Mouse (Mus musculus) heart, postnatal 0 days (tissue): ENCODE results near the gene Dusp22. TPM values are rescaled to one million over a fixed set of nuclear protein-coding genes. Genes with fewer than 3 reads are reported as not detected.

Source experiments
- ATAC-seq: fragments of 200-750 bp; cut with Nextera tagmentation; 2 replicates; pipeline ENCODE4 v1.8.0; 2017; ENCODE audit warnings: low read depth, moderate number of reproducible peaks, moderate library complexity; ENCODE audit not compliant: insufficient read depth
- DNase-seq: peaks from one replicate; pipeline ENCODE4 v3.0.0-alpha.2; 2016; ENCODE audit warnings: low spot score
- H3K27ac ChIP-seq: fragments of 300-500 bp; sonication (generic); 2 replicates; pipeline ENCODE4 v1.5.1; 2014; ENCODE audit warnings: low read depth, mild to moderate bottlenecking
- H3K27me3 ChIP-seq: fragments of 300-500 bp; sonication (generic); 2 replicates; pipeline ENCODE4 v1.6.1; 2014; ENCODE audit warnings: low read length, mixed read lengths; ENCODE audit not compliant: control insufficient read depth, insufficient read depth
- H3K36me3 ChIP-seq: fragments of 300-500 bp; sonication (generic); replicated peaks from 2 replicates; pipeline ENCODE4 v1.6.1; 2014; ENCODE audit warnings: low read length, mixed read lengths; ENCODE audit not compliant: control insufficient read depth, insufficient read depth
- H3K4me1 ChIP-seq: fragments of 300-500 bp; sonication (generic); 2 replicates; pipeline ENCODE4 v1.6.1; 2014; ENCODE audit warnings: antibody characterized with exemption; ENCODE audit not compliant: control insufficient read depth, insufficient read depth
- H3K4me2 ChIP-seq: fragments of 300-500 bp; sonication (generic); 2 replicates; pipeline ENCODE4 v1.6.1; 2014; ENCODE audit warnings: low read depth, mild to moderate bottlenecking, low read length, moderate library complexity
- H3K4me3 ChIP-seq: fragments of 300-500 bp; sonication (generic); 2 replicates; pipeline ENCODE4 v1.5.1; 2014; ENCODE audit warnings: low read depth, low read length
- H3K9ac ChIP-seq: fragments of 300-500 bp; sonication (generic); replicated peaks from 2 replicates; pipeline ENCODE4 v1.6.1; 2014; ENCODE audit warnings: low read depth, low read length, mixed read lengths
- H3K9me3 ChIP-seq: fragments of 300-500 bp; sonication (generic); replicated peaks from 2 replicates; pipeline ENCODE4 v1.6.1; 2016; ENCODE audit warnings: low read length; ENCODE audit not compliant: control insufficient read depth
- CTCF ChIP-seq: IDR thresholded peaks from 2 replicates; pipeline ENCODE4 v1.5.1; 2016; ENCODE audit warnings: antibody characterized with exemption, control low read depth, low read depth
- EP300 ChIP-seq: IDR thresholded peaks from 2 replicates; pipeline ENCODE4 v1.6.1; 2016; ENCODE audit warnings: antibody characterized with exemption, low read depth
- WGBS: fragments of 180-500 bp; shearing (Covaris S2); extraction: QIAGEN DNeasy Blood & Tissue Kit; methylation state at CpG from one replicate; pipeline ENCODE4 v1.1.7; 2014; 5-methylcytosine and 5-hydroxymethylcytosine counted together
- polyA plus RNA-seq: library from polyadenylated mRNA; unstranded; fragments of >200 nt; fragmentation: Nextera tagmentation; extraction: Ambion mirVana; gene quantifications from 2 replicates; pipeline ENCODE4 v1.2.1, GENCODE M21; 2015
- total RNA-seq: library from RNA; depleted of rRNA; stranded (reverse); fragments of >200 nt; gene quantifications from 2 replicates; pipeline ENCODE4 v1.2.3, GENCODE M21; 2014; ENCODE audit warnings: low replicate concordance

Dusp22 gene
- total and polyA plus RNA-seq, 2 experiments from 2014 or later: 7.5 to 15.4 TPM

- no peak for DNase-seq
- TF ChIP-seq EP300 (no peak), CTCF (no peak)
Observed at GRCm38 (mm10) chr13:30723858-30724257, 64.1 kb downstream of the Dusp22 start.

DNA sequence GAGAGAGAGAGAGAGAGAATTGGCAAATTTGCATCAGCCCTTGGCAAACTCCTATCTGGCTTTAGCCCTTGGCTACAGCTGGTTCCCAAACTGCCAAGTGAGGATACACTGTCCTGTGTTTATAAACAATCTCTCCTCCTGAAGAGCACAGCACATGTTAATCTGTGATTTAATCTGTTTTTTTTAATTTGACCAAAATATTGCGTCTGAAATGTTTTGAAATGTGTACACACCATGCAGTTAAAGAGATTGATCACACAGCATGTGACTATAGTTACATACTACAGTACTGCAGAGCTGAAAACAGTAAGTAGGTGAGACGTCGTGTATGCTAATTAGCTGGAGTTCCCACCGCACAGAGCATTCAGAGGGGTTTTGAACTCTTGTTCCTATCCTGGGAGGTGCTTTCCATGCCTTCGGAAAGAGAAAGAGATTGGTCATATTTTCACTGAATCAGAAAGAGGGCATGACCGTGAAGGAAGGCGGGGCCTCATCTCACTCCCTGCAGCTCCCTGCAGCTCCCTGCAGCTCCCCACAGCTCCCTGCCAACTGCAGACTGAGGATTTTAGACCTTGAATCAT, 65.0 kb downstream of the Dusp22 start:
- Histone ChIP-seq H3K4me3 (no peak overlapping the region), H3K4me2 (no peak overlapping the region; the same call in 1 of the 2 replicates), H3K4me1 (no peaks in the 10 kb centered on the region), H3K27me3 (no peaks in the 10 kb centered on the region), H3K27ac (no peak overlapping the region), H3K9ac (no peak overlapping the region), H3K9me3 (no peaks in the 10 kb centered on the region), H3K36me3 (no peaks in the 10 kb centered on the region)
- DNase-seq: no peak
- no peak for TF ChIP-seq CTCF
- TF ChIP-seq EP300: no peak
- 28% methylated on average over 7 of the region's 7 CpGs for WGBS
- 0 out of 2 replicates have a peak, but pooled peaks have one; percentile 12 for ATAC-seq

More at GRCm38 (mm10) chr13:30723858-30724257, 64.1 kb downstream of the Dusp22 start:
- ATAC-seq: no peak
- Histone ChIP-seq H3K27ac (no peak overlapping the region), H3K4me3 (no peak overlapping the region), H3K9me3 (no peaks in the 10 kb centered on the region), H3K9ac (no peak overlapping the region), H3K27me3 (no peaks in the 10 kb centered on the region), H3K4me1 (no peaks in the 10 kb centered on the region), H3K4me2 (no peak overlapping the region), H3K36me3 (no peaks in the 10 kb centered on the region)
- WGBS: 69% methylated on average over 8 of the region's 8 CpGs

DNA sequence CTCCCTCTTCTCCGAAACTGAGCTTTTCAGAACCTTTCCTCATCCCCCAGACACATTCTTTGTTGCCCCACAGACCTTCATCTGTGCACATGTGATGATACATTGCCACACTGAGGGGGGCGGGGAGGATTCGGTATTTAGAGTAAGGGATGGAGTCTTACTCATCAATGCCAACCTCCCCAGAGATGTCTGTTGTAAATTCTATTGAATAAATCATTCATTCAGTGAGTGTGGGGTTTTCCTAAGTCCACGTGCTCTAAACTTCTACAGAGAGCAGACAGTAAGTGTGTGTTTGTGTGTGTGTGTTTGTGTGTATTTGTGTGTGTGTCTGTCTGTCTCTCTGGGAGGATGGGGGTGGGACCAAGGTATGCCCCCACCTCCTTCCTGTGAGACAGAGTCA, 67.1 kb downstream of the Dusp22 start:
- no peak overlapping the region for H3K4me3 ChIP-seq
- no peaks in the 10 kb centered on the region for H3K9me3 ChIP-seq
- no peak overlapping the region for H3K9ac ChIP-seq
- H3K27ac ChIP-seq: no peak overlapping the region
- TF ChIP-seq CTCF: no peak
- TF ChIP-seq EP300: no peak
- 77% methylated on average over 4 of the region's 4 CpGs for WGBS
- H3K4me1 ChIP-seq: no peaks in the 10 kb centered on the region
- no peaks in the 10 kb centered on the region for H3K27me3 ChIP-seq
- no peak overlapping the region for H3K4me2 ChIP-seq
- no peak for ATAC-seq
- DNase-seq: no peak
- no peaks in the 10 kb centered on the region for H3K36me3 ChIP-seq

GRCm38 (mm10) chr13:30728155-30728554, 68.4 kb downstream of the Dusp22 start:
- Histone ChIP-seq H3K9ac (no peak overlapping the region), H3K27ac (no peak overlapping the region), H3K27me3 (no peaks in the 10 kb centered on the region), H3K36me3 (no peaks in the 10 kb centered on the region), H3K4me3 (no peak overlapping the region), H3K4me1 (no peaks in the 10 kb centered on the region), H3K4me2 (no peak overlapping the region), H3K9me3 (no peaks in the 10 kb centered on the region)
- ATAC-seq (no peak), DNase-seq (no peak)
- 83% methylated on average over 7 of the region's 7 CpGs for WGBS
- TF ChIP-seq CTCF (no peak), EP300 (no peak)

- Histone ChIP-seq H3K4me1 (no peaks in the 10 kb centered on the region), H3K27ac (no peak overlapping the region), H3K9me3 (no peaks in the 10 kb centered on the region), H3K27me3 (no peaks in the 10 kb centered on the region), H3K36me3 (no peaks in the 10 kb centered on the region), H3K4me3 (no peak overlapping the region), H3K4me2 (peak overlapping the region; percentile 14; the same call in 1 of the 2 replicates), H3K9ac (no peak overlapping the region)
- DNase-seq (peak; percentile 86), ATAC-seq (peak; percentile 79)
- no peak for TF ChIP-seq EP300
- peak; percentile 52 for TF ChIP-seq CTCF
- 10% methylated on average over 6 of the region's 6 CpGs for WGBS
Observed at GRCm38 (mm10) chr13:30729245-30729644, 69.4 kb downstream of the Dusp22 start.
